Mouse (Mus musculus): ENCODE measurements around the gene Zfp512b.

Zfp512b gene

DNA sequence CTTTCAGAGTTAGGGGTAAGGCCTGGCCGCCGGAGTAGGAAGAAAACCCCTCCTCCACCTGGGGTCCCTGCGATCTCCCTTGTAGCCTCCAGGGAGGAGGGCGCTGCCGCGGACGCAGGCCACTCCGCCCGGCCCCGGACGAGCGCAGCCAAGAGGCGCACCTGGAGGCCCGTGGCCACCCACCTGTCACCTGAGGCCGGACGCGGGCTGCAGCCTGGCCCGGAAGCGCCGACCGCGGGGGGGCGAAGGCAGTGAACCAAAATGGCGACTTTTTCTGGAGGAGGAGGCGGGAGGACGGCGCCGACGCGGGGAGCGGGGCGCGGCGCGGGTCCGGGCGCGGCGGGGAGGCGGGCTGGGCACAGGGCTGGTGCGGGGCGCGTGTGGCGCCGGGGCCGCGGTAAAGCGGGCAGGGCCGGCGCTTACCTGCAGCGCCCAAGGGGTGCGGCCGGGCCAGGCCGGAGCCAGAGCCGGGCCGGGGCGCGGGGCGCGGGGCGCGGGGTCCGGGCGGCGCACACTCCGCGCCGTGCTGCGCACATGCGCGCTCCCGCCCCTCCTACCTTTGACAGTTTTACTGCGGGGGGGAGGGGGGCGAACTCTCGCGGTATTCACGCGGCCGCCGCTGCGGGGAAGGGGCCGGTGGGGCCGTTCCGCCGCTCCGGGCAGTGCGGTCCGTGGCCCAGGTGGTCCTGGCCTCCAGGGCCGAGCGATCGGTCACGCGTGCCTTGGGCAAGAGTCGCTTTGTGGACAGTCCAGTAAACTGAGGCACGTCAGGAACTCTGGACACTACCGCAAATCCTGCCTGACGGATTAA lies at the start of gene Zfp512b:
Gene Zfp512b (minus strand): TSS at position 573 of the 811 bp plus-strand sequence.
- DNase-seq (ENCODE audit: low read depth): peak; percentile 78

DNA sequence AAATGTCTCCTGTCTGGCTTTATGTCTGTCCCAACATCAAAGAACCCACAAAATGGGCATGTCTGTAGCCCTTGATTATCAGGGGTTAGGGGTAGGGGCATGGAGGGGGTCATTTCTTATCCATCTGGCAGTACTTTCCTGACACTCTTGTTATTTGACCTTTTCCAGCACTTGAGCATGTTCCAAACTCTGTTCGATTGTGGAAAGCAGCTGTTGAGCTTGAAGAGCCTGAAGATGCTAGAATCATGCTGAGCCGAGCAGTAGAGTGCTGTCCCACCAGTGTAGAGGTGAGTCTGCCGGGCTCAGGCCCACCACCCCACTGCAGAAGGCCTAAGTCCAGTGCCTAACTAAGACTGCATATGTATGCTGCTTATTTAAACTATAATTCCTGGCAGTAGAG lies 43.3 kb upstream of the Zfp512b start:
- DNase-seq (ENCODE audit: low read depth): no peak

DNA sequence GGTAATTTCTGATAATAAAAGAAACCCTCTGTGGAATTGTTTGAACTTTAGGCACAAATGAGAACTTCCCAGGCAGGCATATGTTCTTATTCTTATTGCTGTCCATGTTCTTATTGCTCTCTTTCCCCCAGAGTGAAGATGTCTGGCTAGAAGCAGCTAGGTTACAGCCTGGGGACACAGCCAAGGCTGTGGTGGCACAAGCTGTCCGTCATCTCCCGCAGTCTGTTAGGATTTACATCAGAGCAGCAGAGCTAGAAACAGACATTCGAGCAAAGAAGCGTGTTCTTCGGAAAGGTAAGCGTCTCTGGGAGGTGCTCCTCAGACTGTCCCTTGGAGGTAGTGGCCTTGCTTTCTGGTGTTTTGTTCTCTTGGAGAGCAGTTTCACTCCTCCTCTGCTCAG lies 40.0 kb upstream of the Zfp512b start:
- DNase-seq (ENCODE audit: low read depth): no peak

DNA sequence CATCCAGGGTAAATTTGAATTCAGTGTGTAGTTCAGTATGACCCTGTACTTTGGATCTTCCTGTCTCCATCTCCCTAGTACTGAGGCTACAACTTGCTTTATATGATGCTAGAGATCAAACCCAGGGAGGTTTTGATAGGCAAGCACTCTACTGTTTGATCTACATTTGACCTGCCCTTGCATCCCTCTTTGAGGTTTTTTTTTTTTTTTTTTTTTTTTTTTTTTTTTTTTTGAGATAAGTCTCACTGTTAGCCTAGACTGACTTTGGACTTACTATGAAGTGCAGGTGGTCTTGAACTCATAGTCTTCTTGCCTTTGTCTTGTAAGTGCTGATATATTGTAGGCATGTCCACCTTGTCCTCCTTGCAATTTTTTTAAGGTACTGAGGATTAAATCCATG lies 35.9 kb upstream of the Zfp512b start:
- no peak for DNase-seq (ENCODE audit: low read depth)

DNA sequence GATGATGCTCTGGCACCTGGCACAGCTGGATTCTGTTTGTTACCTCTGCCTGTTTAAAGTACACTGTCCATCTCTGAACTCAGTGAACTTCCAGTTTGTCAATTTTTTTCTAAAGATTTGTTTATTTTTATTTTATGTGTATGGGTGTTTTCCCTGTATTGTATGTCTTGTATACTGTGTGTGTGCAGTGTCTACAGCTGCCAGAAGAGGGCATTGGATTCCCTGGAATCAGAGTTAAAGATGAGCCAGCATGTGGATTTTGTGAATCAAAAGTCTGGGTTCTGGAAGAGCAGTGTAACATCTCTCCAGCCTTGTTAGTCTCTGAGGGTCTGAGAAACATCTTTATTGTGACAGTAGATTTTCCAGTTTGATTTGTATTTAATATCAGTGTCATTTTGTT lies 30.8 kb upstream of the Zfp512b start:
- peak; percentile 36 for DNase-seq (ENCODE audit: low read depth)

DNA sequence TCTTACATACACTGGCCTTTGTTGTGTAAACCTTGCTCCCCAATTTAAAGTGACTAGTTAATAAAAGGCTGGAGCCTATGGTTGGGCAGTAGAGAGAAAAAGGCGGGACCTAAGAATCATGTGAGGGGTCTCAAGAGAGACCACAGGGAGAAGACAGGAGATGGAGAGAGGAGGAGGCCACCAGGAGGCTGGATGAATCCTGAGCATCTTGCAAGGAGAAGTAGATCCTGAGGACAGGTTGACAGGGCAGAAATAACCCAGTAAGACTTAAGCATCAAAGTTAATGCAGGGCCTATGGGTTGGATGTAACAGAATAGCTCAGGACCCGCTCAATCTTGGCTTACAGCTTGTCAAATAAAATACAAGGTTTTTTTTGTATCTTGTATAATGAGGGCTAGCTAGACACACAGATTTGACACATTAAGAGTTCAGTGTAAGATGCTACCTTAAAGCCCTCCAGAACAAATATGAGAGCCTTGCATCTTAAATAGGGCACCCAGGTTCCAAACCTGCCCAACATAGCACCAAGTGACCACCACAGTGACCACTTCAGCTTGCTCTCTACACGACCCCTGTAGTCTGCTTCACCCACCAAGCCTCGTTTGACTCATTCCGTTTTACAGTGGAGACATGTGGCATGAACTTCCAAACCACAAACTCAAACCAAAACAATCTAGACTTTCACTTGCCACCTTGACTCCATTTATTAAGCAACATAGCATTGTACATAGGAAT lies 26.3 kb upstream of the Zfp512b start:
- DNase-seq (ENCODE audit: low read depth): no peak

DNA sequence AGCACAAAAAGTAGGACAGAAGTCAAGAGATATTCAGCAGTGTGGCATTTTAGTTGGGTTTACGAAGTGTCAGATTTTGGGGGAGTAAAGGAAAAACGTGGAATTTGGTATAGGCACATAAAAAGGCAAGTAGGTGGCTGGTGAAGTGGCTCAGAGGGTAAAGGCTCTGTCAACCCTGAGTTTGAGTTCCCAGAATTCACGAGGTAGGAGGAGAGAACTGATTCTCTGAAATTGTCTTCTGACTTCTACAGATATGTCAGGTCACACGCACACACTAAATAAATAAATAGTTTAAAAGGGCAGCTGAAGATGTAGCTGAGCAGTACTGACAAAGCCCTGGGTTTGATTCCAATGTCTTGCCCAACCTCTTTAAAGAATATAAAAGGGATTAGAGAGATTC lies 9.8 kb upstream of the Zfp512b start:
- no peak for DNase-seq (ENCODE audit: low read depth)

DNA sequence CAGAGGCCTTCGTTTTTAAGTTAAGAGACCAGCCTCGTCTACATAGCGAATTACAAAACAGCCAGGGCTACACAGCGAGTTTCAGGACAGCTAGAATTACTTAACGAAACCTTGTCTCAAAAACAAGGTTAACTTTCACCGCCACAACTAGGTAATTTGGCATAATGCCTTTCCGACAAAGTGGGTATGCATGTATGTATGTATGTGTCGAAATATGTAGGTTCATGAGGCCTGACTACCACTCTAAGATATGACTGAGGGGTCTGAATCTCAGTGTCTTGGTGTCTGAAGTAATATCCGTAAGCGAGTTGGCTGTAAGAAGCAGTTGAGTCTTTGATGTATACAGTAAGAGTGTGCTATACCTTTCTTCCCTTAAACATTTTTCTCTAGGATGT lies 9.1 kb upstream of the Zfp512b start:
- DNase-seq (ENCODE audit: low read depth): peak; percentile 50

DNA sequence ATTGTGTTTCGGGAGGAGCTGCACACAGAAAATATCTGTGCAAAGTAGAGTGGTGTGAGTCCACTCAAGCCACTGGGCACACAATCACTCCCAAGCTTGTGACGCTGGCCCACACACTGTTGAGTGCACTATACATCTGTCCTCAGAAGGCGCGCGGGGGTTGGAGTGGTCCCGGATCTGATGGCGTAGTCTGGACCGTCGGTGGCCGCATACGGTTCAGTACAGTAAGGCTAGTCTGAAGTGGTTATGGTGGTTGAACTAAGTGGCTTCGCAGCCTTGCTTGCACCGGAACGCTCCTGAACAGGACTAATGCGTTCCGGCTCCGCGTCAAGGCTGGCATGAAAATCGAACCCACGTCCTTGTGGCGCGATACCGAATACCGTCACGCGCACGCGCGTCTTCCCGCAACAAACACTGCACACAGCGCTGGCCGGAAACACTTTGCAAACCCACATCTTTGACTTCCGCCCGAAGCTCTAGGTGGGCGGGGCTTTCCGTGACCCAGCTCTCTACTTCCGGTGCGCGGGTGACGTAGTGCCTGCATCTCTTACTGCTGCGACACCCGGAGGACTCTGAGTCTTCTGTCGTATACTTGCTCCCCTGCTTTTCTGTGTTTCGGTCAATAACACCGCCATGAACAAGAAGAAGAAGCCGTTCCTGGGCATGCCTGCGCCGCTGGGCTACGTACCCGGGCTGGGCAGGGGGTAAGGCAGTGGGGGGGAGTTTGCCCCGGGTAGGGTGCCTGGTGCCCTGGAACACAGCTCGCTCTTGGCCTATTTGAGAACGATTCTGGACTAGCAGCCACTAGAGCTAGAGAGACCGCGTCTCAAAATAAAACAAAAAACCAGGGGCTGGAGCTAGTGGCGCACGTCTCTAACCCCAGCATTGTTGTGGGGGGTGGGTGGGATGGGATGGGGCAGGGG lies 8.5 kb upstream of the Zfp512b start:
- DNase-seq (ENCODE audit: low read depth): peak; percentile 99

DNA sequence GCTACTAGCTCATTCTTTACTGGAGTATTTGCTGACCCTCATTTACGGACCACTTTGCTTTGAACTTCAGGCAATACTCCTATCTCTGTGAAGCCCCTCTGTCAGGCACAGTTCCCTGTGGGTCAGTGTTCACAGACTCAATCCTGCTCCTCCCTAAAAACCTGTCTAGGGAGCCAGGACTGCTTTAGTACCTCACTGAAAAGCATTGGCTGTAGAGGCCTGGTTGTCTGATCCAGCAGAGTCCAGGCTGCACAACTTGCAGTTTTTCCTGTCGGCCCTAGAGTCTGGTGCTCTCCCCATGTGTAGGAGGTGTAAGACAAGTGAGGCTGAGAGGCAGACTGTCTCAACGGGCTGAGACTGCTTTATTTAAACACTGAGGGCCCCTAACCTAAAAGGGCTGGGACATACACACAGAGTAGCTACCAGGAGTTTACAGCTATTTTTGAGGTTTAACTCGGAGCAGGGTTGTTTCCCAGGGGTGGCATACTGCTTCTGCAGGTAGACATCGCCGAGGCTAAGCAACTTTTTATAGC lies 7.7 kb upstream of the Zfp512b start:
- peak; percentile 26 for DNase-seq (ENCODE audit: low read depth)

DNA sequence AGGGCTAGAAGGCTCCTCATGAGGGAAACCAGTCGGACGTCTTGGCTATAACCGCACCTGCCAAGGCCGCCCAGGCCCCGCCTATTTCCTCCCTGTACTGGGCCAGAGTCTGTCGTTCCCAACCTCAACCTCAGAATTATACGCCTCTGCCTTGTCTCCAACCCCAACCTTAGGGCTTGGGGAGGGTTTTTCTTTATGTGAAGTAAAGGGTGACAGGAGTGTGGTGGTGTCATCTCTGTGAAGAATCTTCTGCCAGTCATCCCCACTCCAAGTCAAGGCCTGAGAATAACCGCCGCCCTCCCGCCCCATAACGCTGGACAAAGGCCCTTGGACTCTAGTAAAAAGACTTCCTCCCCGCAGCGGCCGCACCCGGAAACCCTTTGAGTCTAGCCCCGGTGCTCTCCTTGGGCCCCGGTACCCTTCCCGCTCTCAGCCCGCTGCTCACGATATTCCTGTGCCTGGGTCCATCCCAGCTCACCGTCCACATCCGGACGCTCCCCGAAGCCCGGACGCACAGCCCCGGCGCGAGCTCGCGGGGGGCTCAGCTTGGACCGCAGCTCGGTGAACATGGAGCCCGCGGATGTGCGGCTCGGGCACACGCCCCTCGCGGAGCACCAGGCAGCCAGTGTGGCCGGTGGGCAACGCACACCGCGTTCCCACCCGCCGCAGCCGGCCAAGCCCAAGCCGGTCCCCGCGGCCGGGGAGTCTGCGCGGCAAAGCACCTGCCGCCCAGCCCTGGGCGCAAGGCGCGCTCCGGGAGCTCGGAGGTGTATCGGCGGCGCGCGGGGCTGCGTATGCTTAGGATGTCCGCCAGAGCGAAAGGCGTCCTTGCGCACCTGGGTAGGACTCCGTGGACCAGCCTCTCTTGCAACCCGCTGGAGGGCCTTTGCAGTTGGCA lies 6.1 kb upstream of the Zfp512b start, which contains the start of gene Samd10:
Gene Samd10 (minus strand): TSS at position 759 of the 898 bp plus-strand sequence.
- DNase-seq (ENCODE audit: low read depth): peak; percentile 82

DNA sequence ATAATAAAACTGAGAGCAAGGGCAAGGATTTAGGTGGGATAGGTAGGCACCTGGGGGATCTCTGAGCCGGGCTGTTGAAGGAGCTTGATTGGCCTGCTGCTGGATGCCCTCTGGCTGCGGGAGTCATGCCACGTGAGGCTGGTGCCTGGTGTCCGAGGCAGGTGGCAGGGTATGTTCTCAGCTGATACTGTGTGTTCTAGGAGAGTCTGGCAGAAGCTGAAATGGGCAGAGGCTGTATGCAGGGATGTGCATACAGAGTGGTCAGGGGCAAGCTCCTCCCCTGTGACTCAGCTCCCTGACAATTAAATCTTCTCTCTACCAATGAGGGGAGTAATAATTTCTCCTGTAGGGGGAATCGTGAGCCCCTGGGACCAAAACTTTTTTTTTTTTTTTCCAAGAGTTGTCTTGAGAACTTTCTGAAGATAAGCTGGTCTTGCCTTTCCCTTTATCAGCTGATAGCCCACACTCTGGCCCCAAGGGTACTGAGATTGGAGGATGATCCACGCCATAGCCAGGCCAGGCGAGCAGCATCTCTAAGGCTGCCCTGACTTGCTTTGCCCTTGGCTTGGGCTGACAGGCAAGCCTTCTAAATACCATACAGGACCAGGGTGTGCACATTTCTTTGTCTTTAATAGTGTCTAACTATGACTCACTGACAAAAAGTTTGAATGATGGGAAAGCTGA lies 4.9 kb upstream of the Zfp512b start:
- DNase-seq (ENCODE audit: low read depth): peak; percentile 36

DNA sequence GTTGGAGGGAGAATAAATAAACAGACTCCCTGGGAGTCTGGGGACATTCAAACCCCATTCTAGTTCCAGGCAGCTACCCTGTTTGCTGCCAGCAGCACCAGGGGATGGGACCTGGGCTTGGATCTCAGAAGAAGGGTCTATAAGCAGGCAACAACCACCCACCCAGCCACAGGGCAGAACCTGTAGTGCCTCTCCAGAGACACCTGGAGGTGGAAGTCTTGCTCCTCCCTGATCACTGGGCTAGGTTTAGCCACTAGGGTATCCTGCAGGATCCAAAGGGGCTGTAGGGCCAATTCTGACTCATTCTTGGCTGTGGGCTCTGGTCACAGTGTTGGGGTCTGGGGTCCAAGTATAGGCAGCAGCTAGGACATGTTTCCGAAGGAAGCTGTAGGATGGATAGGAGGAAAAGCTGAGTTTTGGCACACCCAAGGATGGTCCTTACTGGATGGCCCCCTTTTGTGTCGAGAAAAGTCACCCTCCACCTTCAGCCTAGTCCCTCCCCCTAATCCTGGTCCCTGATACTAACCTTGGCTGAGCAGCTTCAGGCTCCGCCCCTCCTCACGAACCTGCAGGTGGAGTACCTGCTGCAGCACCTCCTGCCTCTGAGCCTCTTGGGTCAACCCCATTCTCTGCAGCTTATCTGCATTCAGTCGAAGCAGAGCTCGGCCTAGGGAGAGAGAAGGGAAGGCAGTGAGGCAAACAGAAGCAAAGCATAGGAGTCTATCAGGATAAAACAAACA lies 3.8 kb upstream of the Zfp512b start:
- DNase-seq (ENCODE audit: low read depth): no peak

DNA sequence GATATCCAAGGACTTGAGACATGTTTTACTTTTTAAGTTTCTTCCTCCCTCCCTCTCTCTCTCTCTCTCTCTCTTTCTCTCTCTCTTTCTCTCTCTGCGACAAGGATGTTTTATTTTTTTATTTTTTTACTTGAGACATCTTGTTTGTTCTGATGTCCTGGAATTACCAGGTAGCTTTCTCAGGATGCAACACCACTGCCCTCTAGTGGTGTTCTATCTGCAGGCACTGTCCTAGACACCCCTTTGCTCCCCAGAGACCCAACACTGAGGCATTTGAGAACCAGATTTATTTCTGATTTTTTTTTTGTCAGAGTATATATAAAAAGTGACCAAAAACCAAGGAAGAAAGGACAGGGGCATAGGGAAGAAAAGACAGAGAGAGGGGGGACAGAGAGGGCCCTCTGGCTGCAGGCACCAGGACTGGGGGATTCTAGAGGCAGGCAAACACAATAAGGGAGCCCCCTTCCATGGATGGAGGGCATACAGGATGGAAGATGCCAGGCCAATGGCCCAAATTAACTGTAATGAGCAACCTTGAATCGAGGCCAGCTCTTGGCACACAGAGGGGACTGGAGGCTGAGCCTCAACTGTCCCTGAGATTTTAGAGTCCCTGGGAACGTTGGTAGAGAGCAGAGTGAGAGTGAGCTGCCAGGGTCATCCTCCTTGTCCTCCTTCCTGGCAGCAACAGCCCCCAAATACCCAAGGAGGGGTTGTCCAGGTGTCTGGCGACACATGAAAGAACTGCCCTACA lies 2.5 kb upstream of the Zfp512b start:
- DNase-seq (ENCODE audit: low read depth): peak; percentile 69

DNA sequence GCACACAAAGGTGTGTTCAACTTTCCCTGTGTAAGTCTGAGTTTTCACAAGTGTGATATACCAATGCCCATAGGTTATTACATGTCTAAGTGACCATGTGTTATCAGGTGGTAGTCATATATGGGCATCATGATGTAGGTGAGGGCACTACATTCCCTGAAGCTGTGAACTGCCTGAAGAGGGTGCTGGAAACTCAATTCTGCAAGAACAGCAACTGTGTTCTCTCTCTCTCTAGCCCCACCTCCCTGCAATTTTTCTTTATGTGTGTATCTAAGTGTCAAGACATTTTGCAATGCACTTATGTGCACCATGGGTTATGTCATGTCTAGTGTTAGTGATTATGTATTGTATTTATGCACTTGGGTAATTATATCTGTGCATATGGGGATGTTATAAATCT lies 1.3 kb upstream of the Zfp512b start:
- peak; percentile 28 for DNase-seq (ENCODE audit: low read depth)

DNA sequence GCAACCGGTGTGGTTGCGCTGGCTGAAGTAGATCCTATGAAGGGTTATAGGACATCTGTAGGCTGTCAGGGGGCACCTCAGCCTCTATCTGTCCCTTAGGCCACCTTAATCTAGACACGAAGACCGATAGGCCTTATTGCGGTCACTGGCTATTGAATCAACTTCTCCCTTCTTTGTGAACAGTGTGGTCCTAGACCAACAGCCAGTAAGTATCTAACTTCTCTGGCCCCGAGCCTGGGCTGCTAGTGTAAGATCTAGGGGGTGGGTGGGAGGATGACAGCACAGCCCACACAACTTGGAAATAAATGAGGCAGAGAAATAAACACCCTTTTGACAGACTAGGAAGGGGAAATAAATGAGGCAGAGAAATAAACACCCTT lies 429 bp upstream of the Zfp512b start:
- peak; percentile 48 for DNase-seq (ENCODE audit: low read depth)

DNA sequence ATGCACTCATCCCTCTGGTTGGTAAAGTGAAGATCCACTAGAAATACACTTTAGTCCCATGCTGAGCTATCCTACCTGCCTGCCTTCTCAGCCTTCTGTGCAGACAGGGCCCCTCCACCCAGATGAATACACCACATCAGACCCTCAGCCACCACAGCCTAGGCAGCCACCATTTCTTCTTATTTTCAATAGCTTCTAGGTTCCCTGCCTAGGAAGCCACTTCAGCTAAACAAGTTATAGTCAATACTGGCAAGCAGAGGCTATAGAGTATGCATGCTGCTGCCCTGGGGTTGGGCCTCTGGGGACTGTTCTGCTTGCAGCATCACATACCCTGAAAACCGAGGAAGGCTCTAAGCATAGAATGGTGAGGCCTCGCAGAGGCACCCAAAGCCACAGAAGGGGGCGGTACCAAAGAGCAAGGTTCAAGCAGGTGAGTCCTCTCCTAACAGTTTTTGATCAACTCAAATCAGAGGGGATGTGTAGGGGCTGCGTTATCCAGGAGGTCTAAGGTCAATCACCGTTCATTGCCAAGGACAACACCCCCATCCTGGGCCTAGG lies 996 bp downstream of the Zfp512b start, which contains the start of gene Prpf6:
Gene Prpf6 (plus strand): TSS at position 341 of the 558 bp plus-strand sequence.
- DNase-seq (ENCODE audit: low read depth): peak; percentile 70

DNA sequence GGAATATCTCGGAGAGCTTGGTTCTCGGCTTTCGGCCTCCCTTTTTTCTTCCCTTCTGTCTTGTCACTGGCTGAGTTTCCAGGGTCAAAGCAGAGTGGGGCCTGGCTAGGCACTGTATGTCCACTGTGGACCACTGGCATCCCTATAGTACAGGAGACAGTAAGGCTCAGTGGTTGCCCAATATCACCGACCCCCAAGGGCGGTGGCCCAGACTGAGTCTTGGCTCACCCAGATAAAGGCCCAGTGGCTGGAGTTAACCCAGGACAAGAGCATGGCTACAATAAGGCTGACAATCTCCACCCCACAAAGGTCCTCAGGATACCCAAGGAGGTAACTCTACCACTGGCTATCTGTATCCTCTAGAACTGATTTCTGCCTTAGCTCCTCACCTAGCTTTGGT lies 2.1 kb downstream of the Zfp512b start:
- no peak for DNase-seq (ENCODE audit: low read depth)

DNA sequence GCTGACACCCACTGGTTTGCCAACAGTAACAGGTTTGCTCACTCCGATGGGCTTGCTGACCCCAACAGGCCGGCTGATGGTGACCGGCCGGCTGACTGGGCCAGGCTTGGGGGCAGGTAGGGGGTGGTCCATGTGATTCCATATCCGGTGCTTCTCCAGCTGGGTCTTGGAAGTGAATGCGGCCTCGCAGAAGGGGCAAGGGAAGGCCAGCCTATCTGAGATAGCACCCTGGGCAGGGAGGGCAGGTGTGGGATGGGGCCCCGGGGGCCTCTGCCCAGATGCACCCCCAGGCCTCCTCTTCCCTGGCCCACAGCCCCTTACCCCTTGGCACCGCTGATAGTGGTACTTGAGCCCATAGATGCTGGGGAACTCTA lies 2.9 kb downstream of the Zfp512b start:
- no peak for DNase-seq (ENCODE audit: low read depth)

All from induced T-regulatory cell, adult 2 months (primary cell).